Mouse (Mus musculus): Measurements from ENCODE around the gene Il17d.

Il17d gene

DNA sequence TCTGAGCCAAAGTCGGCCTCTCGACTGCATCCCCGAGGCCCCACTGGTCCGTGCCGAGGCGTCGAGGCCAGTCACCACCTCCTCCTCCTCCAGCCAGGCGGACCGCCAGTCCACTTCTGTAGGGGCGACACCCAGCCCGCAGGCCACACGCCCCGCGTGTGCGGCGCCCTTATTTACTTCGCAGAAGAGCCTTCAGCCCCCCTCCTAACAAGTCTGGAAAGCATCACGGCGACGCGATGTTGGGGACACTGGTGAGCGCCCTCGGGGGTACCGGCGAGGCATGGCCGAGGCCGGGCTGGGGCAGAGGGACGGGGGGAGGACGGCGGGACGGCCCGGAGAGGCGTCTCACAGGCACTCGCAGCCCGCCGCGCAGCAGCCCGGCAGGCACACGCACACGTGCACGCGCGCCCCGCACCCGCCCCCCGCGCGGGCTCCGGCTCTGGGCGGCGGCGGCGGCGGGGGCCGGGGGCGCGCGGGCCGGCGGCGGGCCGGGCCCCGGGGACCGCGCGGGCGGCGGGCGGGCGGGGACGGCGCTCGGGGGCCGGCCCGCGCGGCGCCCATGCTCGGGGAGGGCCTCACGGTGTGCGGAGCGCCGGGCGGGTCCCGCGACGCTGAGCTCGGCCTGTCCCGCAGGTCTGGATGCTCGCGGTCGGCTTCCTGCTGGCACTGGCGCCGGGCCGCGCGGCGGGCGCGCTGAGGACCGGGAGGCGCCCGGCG lies at the start of gene Il17d:
Il17d (plus strand) TSS at position 107 of the 717 bp plus-strand sequence.
- peak; percentile 49 for DNase-seq (ENCODE audit: low spot score)

DNA sequence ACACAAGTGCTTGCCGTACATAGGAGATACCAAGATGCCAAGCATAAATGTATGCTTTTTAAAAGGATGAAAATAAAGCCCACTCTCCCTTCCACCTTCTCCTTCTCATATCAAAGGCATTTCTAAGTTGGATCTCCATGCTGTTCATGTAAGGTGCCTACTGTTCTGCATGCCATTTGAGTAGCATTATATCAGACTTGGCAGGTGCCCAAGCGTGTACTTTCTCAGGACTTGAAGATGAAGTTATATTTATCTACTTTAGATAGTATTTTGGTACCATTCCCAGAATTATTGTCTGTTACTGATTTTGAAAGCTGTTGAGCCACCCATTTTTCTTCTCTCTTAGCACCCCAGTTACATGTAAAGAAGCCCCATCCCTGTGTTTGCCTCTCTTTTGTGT lies 49.5 kb upstream of the Il17d start:
- DNase-seq (ENCODE audit: low spot score): no peak

- no peak for DNase-seq (ENCODE audit: low spot score)
These were observed 42.3 kb upstream of the Il17d start for GRCm38 (mm10) chr14:57482262-57482661.

GRCm38 (mm10) chr14:57484183-57484582 lies 40.4 kb upstream of the Il17d start:
- no peak for DNase-seq (ENCODE audit: low spot score)

DNA sequence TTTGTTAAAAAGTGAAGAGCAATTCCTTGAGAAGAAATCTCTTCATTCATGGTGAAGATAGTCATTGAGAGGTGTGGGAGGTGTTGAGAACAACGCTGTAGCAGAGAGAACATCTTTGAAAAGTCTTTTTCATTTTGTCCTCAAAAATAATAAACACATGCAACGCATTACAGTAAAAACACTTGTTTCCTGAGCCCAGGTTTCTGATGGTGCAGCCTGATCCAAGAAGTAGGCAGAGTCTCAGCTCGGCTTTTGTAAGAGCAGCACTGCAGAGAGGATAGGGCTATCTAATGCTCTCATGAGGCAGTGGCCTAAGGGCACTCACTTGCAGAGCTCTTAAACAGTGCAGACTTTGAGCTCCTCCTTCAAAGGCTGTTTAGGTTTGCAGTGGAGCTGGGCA lies 34.9 kb upstream of the Il17d start:
- no peak for DNase-seq (ENCODE audit: low spot score)

DNA sequence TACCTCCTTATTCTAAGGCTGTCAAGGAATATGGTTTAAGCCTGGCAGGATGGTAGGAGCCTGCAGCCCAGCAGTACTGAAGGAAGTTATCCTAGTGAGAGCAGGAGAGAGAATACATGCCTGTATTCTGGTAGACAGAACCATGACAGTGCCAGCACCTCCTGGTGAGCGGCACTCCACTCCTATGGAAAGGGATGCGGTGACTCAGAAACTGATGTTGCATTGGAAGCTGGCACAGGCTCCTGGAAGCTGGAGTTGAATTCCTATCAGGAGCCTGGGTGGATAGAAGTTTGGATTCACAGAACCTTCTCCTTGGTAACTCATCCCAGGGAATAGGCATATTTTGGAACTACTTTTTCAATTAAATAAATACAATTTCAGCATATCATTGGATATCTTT lies 30.7 kb upstream of the Il17d start:
- DNase-seq (ENCODE audit: low spot score): no peak

DNA sequence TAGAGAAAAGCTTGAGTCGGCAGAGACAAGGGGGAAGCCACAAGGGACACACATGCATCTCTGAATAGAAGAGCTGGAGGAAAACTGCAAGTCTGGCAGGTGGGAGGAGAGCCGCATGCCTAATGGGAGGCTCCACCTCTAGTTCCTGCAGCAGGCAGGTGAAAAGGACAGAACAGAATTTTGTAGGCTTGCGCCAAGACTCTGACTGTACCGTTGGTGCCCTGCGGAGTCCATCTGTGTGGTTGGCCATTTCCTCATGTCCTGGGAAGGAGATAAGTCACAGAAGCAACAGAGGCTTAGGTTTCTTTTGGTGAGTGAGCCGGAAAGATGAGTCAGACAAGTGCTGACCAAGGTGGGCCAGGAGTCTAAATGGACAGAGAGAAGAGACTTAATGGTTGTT lies 20.8 kb upstream of the Il17d start:
- DNase-seq (ENCODE audit: low spot score): no peak

DNA sequence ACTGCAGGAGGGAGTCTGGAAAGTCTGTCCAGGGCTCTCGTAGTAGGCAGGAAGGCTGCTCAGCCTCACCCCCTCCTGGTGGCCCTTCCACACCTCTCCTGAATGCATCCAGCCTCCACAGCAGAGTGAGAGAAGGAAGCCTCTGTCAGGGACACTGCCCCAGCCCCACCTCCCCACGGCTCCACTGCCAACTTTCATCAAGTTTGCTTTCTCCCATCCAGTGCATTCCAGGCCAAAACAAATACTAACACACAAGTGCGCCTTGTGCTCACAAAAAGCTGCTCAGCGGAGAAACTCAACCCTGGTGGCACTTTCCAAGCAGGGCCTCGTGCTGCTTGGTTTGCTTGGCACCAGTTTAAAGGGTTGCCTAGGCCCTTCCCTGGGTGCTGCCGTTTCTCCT lies 15.0 kb upstream of the Il17d start:
- DNase-seq (ENCODE audit: low spot score): no peak

GRCm38 (mm10) chr14:57515156-57515762 lies 9.3 kb upstream of the Il17d start:
- no peak for DNase-seq (ENCODE audit: low spot score)

GRCm38 (mm10) chr14:57517001-57517400 lies 7.6 kb upstream of the Il17d start:
- no peak for DNase-seq (ENCODE audit: low spot score)

DNA sequence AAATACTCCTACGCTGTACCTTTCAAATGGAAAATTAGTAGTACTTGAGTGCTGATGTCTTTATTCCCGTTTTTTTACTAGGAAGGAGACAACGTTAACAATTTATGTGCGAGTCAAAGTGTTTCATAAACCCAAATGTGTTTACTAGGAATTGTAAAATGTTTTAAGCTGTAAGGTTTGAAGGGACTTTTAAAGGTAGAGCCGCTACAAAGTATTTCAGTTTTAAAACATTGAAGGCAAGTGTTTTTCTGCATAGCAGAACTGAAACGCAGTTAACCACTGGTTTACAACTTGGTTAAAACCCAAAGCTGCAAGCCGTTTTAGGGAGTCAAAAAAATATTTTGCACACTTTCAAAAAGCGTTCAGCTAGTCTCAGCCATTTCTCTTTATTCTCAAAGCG lies 815 bp upstream of the Il17d start:
- no peak for DNase-seq (ENCODE audit: low spot score)

GRCm38 (mm10) chr14:57525388-57526049 lies 942 bp downstream of the Il17d start:
- peak; percentile 67 for DNase-seq (ENCODE audit: low spot score)

DNA sequence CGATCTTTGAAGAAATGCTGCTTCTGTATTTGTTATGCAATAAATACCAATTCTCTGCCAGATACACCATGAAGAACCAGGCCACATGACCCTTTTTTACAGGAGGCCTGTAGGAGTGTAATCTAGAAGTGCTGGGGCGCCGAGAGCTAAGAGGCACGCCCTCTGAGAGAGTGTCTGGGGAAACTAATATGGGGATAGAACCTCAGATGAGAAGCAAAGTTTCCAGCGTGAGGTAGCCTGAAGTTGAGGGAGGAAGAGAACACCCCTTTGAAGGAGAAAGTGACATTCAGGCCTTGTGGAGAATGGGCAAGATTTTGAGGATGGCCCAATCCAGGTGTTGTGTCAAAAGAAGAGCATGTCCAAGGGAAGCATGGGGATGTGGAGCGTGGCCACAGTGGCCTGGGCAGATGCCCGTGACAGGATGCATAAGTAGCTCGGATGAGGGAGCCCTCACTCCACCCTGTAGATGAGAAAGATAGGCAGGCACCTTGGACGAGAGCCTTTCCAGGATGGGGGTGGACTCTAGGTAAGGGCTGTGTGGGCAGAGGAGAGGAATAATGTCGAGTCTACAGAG lies 1.6 kb downstream of the Il17d start:
- DNase-seq (ENCODE audit: low spot score): no peak

GRCm38 (mm10) chr14:57527122-57527521 lies 2.5 kb downstream of the Il17d start:
- no peak for DNase-seq (ENCODE audit: low spot score)

DNA sequence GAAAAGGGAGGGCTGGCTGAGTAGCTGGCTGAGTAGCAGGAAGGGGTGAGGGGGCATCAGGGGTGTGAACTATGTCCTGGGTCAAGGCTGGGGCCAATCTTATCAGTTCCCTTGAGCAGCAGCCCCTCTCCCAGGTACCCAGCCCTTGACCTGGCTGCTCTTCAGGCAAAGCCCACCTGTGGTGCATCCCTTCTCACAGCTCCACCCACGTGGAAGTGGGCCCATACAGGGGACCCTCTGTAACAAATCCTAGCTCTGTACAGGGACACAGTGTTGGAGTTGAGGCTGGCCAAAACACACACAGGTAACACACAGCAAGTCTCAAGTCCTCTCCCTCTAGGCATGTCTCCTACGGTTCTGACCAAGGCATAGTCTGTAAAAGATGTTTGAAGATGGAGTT lies 3.0 kb downstream of the Il17d start:
- DNase-seq (ENCODE audit: low spot score): no peak

GRCm38 (mm10) chr14:57529086-57529785 lies 4.7 kb downstream of the Il17d start:
- peak; percentile 27 for DNase-seq (ENCODE audit: low spot score)

GRCm38 (mm10) chr14:57529786-57530515 lies 5.4 kb downstream of the Il17d start:
- no peak for DNase-seq (ENCODE audit: low spot score)

DNA sequence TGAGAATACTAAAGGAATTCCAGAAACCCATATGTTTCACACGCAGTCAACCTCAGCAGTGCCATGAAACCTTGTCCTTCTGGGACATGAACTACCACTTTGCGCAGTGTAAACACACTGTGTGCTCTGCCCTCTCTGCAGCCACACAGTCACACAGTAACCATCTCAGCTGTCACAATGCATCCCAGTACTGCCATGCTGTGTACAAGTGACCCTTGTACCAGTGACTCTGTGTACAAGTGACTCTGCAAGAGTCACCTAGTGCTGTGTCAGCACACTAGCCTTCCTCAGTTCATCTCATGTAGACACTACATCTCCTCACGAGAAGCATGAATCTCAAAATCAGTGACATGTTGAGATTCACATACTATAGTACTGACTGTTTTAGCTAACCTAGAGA lies 8.0 kb downstream of the Il17d start:
- no peak for DNase-seq (ENCODE audit: low spot score)

DNA sequence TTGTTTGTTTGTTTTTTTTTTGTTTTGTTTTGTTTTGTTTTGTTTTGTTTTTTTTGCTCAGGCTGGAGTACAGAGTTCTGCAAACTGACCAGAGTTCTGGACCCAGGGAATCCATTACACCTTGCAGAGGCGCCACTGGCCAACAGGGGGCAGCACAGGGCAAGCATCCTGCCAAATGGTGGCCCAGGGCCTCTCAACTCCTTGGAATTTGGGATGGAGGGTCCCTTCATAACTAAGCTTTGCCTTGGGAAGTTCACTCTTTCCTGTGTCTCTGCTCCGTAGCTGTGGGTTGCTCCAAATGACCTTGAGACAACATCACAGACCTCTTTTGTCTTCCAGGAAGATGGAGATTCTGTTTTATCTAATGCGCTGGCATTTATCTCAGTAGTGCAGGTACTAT lies 8.6 kb downstream of the Il17d start:
- peak; percentile 31 for DNase-seq (ENCODE audit: low spot score)

DNA sequence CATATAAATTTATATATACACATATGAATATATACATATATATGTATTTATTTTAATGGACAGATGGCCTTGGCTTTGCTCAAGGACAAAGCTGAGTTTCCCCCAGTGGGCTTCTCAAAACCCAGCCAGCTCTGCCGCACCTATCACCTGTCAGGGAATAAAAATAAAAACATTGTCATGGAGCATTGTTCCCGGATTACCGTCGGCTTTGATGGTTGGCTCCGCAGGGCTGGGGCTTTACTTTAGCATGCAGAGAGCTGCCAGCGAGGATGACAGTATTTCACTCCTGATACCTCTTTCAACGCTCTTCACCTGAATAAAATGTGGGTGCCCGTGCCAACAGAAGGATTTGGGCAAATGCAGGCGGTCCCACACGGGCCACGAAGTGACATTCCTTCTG lies 9.3 kb downstream of the Il17d start:
- DNase-seq (ENCODE audit: low spot score): no peak

DNA sequence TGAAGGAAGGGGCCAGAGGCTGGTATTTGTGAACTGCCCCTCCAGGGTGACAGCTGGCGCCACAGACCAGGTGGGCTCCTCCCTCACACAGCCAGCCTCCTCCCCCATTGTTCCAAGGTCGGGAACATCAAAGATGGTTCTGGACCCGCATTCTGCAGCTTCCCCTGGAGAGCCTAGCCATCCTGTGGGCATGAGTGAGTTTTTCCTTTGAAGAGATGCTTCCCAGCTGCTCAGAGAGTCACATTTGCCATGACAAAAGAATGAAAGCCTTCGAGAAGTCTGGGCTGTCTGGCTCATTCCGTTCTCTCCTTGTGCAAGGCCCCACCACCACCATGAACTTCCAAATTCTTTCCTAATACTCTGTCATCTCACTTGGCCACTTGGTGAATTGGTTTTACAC lies 9.8 kb downstream of the Il17d start:
- no peak for DNase-seq (ENCODE audit: low spot score)

DNA sequence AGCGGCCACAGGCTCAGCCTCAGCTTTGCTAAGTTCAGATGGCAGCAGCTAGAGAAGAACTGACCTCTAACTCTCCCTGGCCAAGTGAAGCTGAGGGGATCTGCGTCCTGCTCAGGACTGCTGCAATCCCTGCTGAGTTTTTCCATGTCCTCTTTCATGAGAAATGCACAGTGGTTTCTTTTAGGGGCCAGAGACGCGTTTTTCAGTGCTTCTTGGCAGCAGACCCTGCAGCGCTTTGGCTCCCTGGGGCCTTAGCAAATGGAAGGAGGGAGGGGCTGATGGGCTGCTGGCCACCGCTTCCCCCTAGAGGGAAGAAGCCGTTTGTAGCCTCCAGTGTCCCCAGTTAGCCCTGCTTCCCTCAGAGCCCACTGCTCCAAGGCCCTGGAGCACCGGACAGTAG lies 10.4 kb downstream of the Il17d start:
- peak; percentile 18 for DNase-seq (ENCODE audit: low spot score)

Measured in MN1 (cell line).